Mouse (Mus musculus): ENCODE data around the gene Ppp2r5a.

Ppp2r5a gene

GRCm38 (mm10) chr1:191326233-191326882 lies 76.7 kb downstream of the Ppp2r5a start:
- DNase-seq (ENCODE audit: low read depth, low spot score) = peak; percentile 46

GRCm38 (mm10) chr1:191325726-191326232 lies 77.3 kb downstream of the Ppp2r5a start, which contains the start of gene Tmem206:
Gene Tmem206 (plus strand): TSS chr1:191325912.
- DNase-seq (ENCODE audit: low read depth, low spot score) = peak; percentile 98

- no peak for DNase-seq (ENCODE audit: low read depth, low spot score)
Observed at GRCm38 (mm10) chr1:191324733-191325590, 78.1 kb downstream of the Ppp2r5a start.

- no peak for DNase-seq (ENCODE audit: low read depth, low spot score)
Observed at GRCm38 (mm10) chr1:191323381-191323780, 79.7 kb downstream of the Ppp2r5a start.

GRCm38 (mm10) chr1:191318686-191319085 lies 84.4 kb downstream of the Ppp2r5a start:
- DNase-seq (ENCODE audit: low read depth, low spot score) = no peak

GRCm38 (mm10) chr1:191317591-191318196 lies 85.4 kb downstream of the Ppp2r5a start, which contains the start of gene Nenf:
Gene Nenf (minus strand): TSS chr1:191318194.
- DNase-seq (ENCODE audit: low read depth, low spot score) = peak; percentile 50

DNA sequence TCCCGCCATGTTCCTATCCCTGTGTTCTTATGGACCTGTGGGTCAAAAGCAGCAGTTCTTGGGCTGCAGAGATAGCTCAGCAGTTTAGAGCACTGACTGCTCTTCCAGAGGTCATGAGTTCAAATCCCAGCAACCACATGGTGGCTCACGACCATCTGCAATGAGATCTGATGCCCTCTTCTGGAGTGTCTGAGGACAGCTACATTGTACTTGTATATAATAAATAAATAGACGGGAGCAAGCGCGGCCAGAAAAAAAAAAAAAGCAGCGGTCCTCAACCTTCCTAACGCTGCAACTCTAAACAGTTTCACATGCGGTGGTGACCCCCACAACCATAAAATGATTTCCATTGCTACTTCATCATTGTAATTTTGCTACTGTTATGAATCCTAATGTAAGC lies 86.3 kb downstream of the Ppp2r5a start:
- no peak for DNase-seq (ENCODE audit: low read depth, low spot score)

GRCm38 (mm10) chr1:191313926-191314325 lies 89.1 kb downstream of the Ppp2r5a start:
- DNase-seq (ENCODE audit: low read depth, low spot score) = no peak

GRCm38 (mm10) chr1:191313158-191313557 lies 89.9 kb downstream of the Ppp2r5a start:
- peak; percentile 28 for DNase-seq (ENCODE audit: low read depth, low spot score)

DNA sequence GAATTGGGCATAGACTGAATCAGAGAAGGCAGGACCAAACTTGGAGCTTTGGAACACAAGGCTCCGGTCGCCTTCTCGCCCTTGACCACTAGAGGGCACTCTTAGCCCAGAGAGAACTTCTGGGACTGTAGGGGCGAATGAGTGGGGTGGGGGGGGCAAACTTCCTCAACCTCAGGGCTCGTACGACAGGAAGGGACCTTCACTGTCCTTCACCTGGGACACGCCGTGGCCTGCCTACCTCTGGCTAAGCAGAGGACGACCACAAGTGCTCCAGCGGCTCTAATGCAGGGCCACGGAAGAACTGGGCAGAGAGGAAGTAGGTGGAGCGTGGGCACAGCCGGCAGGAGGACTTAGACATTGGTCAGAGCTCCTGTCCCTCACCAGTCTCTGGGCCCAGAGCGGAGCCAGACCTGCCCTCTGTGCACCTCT lies 90.5 kb downstream of the Ppp2r5a start:
- DNase-seq (ENCODE audit: low read depth, low spot score) = peak; percentile 88

- DNase-seq (ENCODE audit: low read depth, low spot score) = no peak
Observed at GRCm38 (mm10) chr1:191311296-191311898, 91.7 kb downstream of the Ppp2r5a start.

DNA sequence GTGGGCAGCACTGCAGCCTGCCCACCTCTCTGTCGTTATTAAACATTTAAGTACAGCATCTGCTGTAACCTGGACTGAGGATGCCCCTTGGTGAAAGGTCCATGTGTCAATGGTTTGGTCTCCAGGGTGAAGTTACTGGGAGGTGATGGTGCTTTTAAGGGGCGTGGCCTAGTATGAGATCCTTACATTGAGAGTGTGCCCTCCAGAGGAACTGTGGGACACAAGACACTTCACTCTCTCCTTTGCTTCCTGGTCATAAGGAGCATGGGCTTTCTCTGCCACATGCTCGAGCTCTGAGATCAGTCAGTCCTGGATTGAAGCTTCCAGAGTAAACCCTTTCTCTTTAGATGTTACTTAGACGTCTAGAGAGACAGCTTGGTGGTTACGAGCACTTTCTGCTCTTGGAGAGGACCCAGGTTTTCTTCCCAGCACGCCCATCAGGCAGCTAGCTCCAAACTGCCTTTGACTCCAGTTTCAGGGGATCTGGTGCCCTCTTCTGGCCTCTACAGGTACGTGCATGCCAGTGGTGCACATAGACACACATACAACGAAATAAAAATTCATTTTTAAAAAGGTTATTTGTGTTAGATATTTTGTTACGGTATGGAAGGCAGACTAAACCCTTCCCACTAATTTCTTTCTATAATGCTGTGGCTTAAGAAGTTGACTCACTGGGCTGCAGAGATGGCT lies 95.2 kb downstream of the Ppp2r5a start:
- DNase-seq (ENCODE audit: low read depth, low spot score) = peak; percentile 79

DNA sequence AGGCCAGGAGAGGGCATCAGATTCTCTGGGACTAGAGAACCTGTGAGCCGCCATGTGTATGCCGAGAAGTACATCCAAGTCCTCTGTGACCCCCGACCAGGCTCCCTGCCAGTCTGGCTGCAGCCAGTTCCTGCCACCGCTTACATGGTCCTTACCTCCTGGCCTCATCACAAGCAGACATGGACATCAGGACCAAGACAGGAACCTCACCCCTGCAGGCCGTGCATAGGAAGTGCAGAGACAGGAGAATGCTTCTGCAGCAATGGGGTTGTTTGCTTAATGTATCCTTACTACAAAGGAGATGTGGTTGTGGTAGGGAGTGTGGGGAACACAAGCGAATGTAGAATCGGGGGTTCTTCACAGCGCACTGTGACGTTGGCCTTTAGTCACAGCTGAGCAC lies 96.8 kb downstream of the Ppp2r5a start:
- DNase-seq (ENCODE audit: low read depth, low spot score) = peak; percentile 49

DNA sequence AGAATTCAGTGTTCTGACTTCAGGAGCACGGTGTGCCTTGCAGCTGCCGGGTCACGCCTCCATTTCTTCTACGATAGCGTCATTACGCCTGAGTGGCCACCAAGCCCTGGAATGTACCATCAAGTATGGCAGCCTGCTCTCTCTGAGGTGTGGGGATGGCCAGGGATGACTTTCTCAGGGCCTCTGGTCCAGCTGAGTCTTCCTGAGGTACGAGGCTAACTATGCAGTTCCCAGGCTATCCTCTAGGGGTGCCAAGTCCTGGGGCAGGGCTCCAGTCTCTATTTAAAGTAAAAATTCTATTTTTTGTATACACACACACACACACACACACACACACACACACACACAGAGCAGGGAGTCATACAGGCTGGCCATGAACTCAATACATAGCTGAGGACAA lies 97.5 kb downstream of the Ppp2r5a start:
- DNase-seq (ENCODE audit: low read depth, low spot score) = peak; percentile 33

- DNase-seq (ENCODE audit: low read depth, low spot score) = no peak
Observed at GRCm38 (mm10) chr1:191304216-191304615, 98.9 kb downstream of the Ppp2r5a start.

DNA sequence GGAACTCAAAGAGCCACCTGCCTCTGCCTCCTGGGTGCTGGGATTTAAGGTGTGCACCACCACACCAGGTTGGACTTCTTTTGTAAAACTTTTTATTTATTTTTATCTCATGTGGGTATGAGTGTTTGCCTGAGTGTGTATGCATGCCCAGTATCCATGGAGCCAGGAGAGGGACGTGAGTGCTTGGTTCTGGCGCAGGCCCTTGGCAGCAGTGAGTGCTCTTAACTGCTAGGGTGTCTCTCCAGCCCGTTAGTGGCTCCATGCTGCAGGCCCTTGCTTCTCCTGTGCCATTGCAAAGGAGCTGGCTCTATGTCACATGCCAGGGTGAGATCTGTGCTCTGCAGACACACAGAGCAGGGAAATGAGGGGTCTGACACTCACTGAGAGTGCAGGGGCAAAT lies 99.3 kb downstream of the Ppp2r5a start:
- DNase-seq (ENCODE audit: low read depth, low spot score) = no peak
